In genomic region chr9:48707134-48707823, GRCm38 (mm10) we compare ENCODE assay signal across 10 mouse cellular contexts.
DNase-seq lines count a peak whose midpoint lies in the region; ATAC-seq lines count a peak whose summit lies in the region.
"Had no signal": no experiment of that assay in that cellular context is flagged by ENCODE, and none has a peak within 500 bp of the region (broad histone marks: within the 10 kb centered on the region; RNA-seq: fewer than 3 reads in every experiment).

No protein-coding gene starts in this region.

- H3K4me2 ChIP-seq in limb, embryonic 15.5 days, result no peak overlapping the region
- H3K4me2 ChIP-seq: embryonic facial prominence, embryonic 13.5 days; liver, embryonic 15.5 days had no signal

- H3K9me3 ChIP-seq in limb, embryonic 15.5 days, result no peaks in the 10 kb centered on the region
- H3K9me3 ChIP-seq: embryonic facial prominence, embryonic 13.5 days; liver, embryonic 15.5 days had no signal

- H3K27ac ChIP-seq in limb, embryonic 15.5 days, result no peak overlapping the region
- H3K27ac ChIP-seq: embryonic facial prominence, embryonic 13.5 days; liver, embryonic 15.5 days had no signal

- peak; percentile 39; the same call in 1 of the 2 replicates for ATAC-seq in frontal cortex, adult (ENCODE audit: low TSS enrichment)
- ATAC-seq in limb, embryonic 15.5 days (ENCODE audit: insufficient number of reproducible peaks, low FRiP score, low TSS enrichment, low read depth), result peak; percentile 78; the same call in 1 of the 2 replicates

- no peak overlapping the region for H3K9ac ChIP-seq in limb, embryonic 15.5 days
- H3K9ac ChIP-seq: embryonic facial prominence, embryonic 13.5 days; liver, embryonic 15.5 days had no signal

- 45% methylated on average over 14 of the region's 14 CpGs for WGBS in limb, embryonic 15.5 days

- intact Hi-C loops in left cerebral cortex, postnatal 25 days (cut with DNase I), result no loop called here

- H3K4me3 ChIP-seq in limb, embryonic 15.5 days, result no peak overlapping the region
- H3K4me3 ChIP-seq: embryonic facial prominence, embryonic 13.5 days; liver, embryonic 15.5 days had no signal

- H3K27me3 ChIP-seq in limb, embryonic 15.5 days, result peaks cover 5% of the 10 kb centered on the region; the same call in 1 of the 2 replicates
- H3K27me3 ChIP-seq: liver, embryonic 15.5 days had no signal

- H3K36me3 ChIP-seq in limb, embryonic 15.5 days, result no peaks in the 10 kb centered on the region
- H3K36me3 ChIP-seq: embryonic facial prominence, embryonic 13.5 days; liver, embryonic 15.5 days had no signal

- H3K4me1 ChIP-seq in limb, embryonic 15.5 days, result peaks cover 15% of the 10 kb centered on the region; the same call in 1 of the 2 replicates

- DNase-seq in frontal cortex, adult 2 months (ENCODE audit: extremely low spot score in 1 of 2, low spot score in 1 of 2), result no peak
- peak; percentile 31 for DNase-seq in A20 (ENCODE audit: low read depth, low spot score)
- DNase-seq in fibroblast of lung, adult 2 months (ENCODE audit: low read depth), result peak; percentile 75
- DNase-seq in spleen, postnatal 14 days (ENCODE audit: low spot score in 2 of 2), result no peak
- DNase-seq in right cerebral cortex, adult 2 months (ENCODE audit: low spot score in 2 of 2), result no peak
- DNase-seq in left cerebral cortex, postnatal 25 days (ENCODE audit: low spot score in 2 of 2), result no peak

Comparison
In these comparisons a context has a peak if more than half of its experiments do, and no peak if none do; other contexts are left out.
1. DNase-seq: peak in A20 (single experiment) and fibroblast of lung, adult 2 months (single experiment); none in frontal cortex, adult 2 months (0 of 2), spleen, postnatal 14 days (0 of 2), right cerebral cortex, adult 2 months (0 of 2) and left cerebral cortex, postnatal 25 days (0 of 2).